Mouse (Mus musculus) stomach, postnatal 0 days (tissue): ENCODE data around the gene Cnot8.

Source experiments
- CTCF ChIP-seq: IDR thresholded peaks from 2 replicates; pipeline ENCODE4 v1.5.1; 2016; ENCODE audit warnings: antibody characterized with exemption, low read depth, mild to moderate bottlenecking, moderate library complexity
- EP300 ChIP-seq: optimal IDR thresholded peaks from 2 replicates; pipeline ENCODE3; 2016; ENCODE audit warnings: antibody characterized with exemption

- TF ChIP-seq CTCF (peak; percentile 89), EP300 (no peak)
Measured at GRCm38 (mm10) chr11:58057455-58057854, 46.5 kb upstream of the Cnot8 start.
